Mouse (Mus musculus): ENCODE measurements at regions not wholly inside any gene's neighbourhood (a gene's known extent, or its start where the extent isn't known, plus 50 kb on each side); places are given as distances from the start of the nearest gene placed in this dataset.
"Not testable (repeated sequence)": the region's sequence is repeated elsewhere in the genome, so short reads cannot be mapped to it uniquely, and the experiment has no call there.

- no peak for DNase-seq (ENCODE audit: low spot score)
Observed at GRCm38 (mm10) chr6:89052758-89053460, 150.9 kb downstream of the Tpra1 start.

GRCm38 (mm10) chr6:89054060-89054459, 152.0 kb downstream of the Tpra1 start:
- DNase-seq (ENCODE audit: low spot score) = no peak

GRCm38 (mm10) chr6:89059431-89059975, 157.5 kb downstream of the Tpra1 start:
- DNase-seq (ENCODE audit: low spot score) = no peak

GRCm38 (mm10) chr6:89064977-89065580, 163.0 kb downstream of the Tpra1 start:
- DNase-seq (ENCODE audit: low spot score) = no peak

GRCm38 (mm10) chr6:89066588-89066987, 164.5 kb downstream of the Tpra1 start:
- no peak for DNase-seq (ENCODE audit: low spot score)

- no peak for DNase-seq (ENCODE audit: low spot score)
Observed at GRCm38 (mm10) chr6:89068286-89068685, 166.2 kb downstream of the Tpra1 start.

- no peak for DNase-seq (ENCODE audit: low spot score)
Observed at GRCm38 (mm10) chr6:89069108-89069507, 167.1 kb downstream of the Tpra1 start.

GRCm38 (mm10) chr6:89070011-89070410, 168.0 kb downstream of the Tpra1 start:
- no peak for DNase-seq (ENCODE audit: low spot score)

GRCm38 (mm10) chr6:89071766-89072165, 169.7 kb downstream of the Tpra1 start:
- no peak for DNase-seq (ENCODE audit: low spot score)

GRCm38 (mm10) chr6:89072569-89072968, 170.5 kb downstream of the Tpra1 start:
- DNase-seq (ENCODE audit: low spot score) = no peak

- no peak for DNase-seq (ENCODE audit: low spot score)
Observed at GRCm38 (mm10) chr6:89081624-89082300, 179.7 kb downstream of the Tpra1 start.

- DNase-seq (ENCODE audit: low spot score) = no peak
Observed at GRCm38 (mm10) chr6:89084437-89084836, 182.4 kb downstream of the Tpra1 start.

- peak; percentile 13 for DNase-seq (ENCODE audit: low spot score)
Observed at GRCm38 (mm10) chr6:89085151-89085550, 183.1 kb downstream of the Tpra1 start.

- DNase-seq (ENCODE audit: low spot score) = no peak
Observed at GRCm38 (mm10) chr6:89087620-89088019, 185.6 kb downstream of the Tpra1 start.

- DNase-seq (ENCODE audit: low spot score) = no peak
Observed at GRCm38 (mm10) chr6:89090096-89090495, 188.0 kb downstream of the Tpra1 start.

GRCm38 (mm10) chr6:89095911-89096310, 193.9 kb downstream of the Tpra1 start:
- no peak for DNase-seq (ENCODE audit: low spot score)

GRCm38 (mm10) chr6:89097531-89097930, 195.5 kb downstream of the Tpra1 start:
- DNase-seq (ENCODE audit: low spot score) = no peak

GRCm38 (mm10) chr6:89119241-89119640, 217.2 kb downstream of the Tpra1 start:
- no peak for DNase-seq (ENCODE audit: low spot score)

GRCm38 (mm10) chr6:89121023-89121745, 219.1 kb downstream of the Tpra1 start:
- DNase-seq (ENCODE audit: low spot score) = no peak

- DNase-seq (ENCODE audit: low spot score) = no peak
Observed at GRCm38 (mm10) chr6:89121746-89122070, 219.7 kb downstream of the Tpra1 start.

GRCm38 (mm10) chr6:89125916-89126315, 223.9 kb downstream of the Tpra1 start:
- no peak for DNase-seq (ENCODE audit: low spot score)

GRCm38 (mm10) chr6:89128141-89128540, 226.1 kb downstream of the Tpra1 start:
- DNase-seq (ENCODE audit: low spot score) = not testable (repeated sequence)
